Mouse (Mus musculus): ENCODE data around the gene Eef1a2. TPM values are rescaled to one million over a fixed set of nuclear protein-coding genes. Genes with fewer than 3 reads are reported as not detected.
"Not testable (repeated sequence)": the region's sequence is repeated elsewhere in the genome, so short reads cannot be mapped to it uniquely, and the experiment has no call there.

Gene Eef1a2
- polyA plus RNA-seq, 1 experiment from 2014 or later: 0.92 TPM

DNA sequence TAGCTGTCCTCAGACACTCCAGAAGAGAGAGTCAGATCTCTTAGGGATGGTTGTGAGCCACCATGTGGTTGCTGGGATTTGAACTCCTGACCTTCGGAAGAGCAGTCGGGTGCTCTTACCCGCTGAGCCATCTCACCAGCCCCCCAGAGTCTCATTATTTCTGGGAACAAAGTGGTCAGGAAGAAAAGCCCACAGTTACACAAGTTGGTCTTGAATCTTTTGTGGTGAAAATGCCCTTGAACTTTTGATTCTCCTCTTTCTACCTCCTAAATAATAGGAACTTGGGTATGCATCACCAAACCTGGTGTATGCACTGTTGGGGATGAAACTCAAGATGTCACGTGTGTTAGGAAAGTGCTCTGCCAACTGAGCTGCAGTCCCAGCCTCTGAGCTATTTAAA, 35.1 kb upstream of the Eef1a2 start:
- no peak overlapping the region for H3K4me3 ChIP-seq (ENCODE audit: low read depth, low read length)
- WGBS: 61% methylated on average over 4 of the region's 4 CpGs
- no peak overlapping the region for H3K4me2 ChIP-seq (ENCODE audit: low read depth)
- no peak overlapping the region for H3K9ac ChIP-seq (ENCODE audit: low read length)
- no peaks in the 10 kb centered on the region for H3K36me3 ChIP-seq (ENCODE audit: control insufficient read depth, insufficient read depth, low read length)
- H3K4me1 ChIP-seq (ENCODE audit: control insufficient read depth, insufficient read depth, low read length): peaks cover 5% of the 10 kb centered on the region; the same call in 1 of the 2 replicates
- H3K9me3 ChIP-seq (ENCODE audit: control insufficient read depth, low read length): no peaks in the 10 kb centered on the region
- ATAC-seq (ENCODE audit: insufficient read depth, low FRiP score, low TSS enrichment) (no peak), DNase-seq (ENCODE audit: low spot score) (no peak)
- H3K27me3 ChIP-seq (ENCODE audit: control insufficient read depth, insufficient read depth, low read length): no peaks in the 10 kb centered on the region
- no peak overlapping the region for H3K27ac ChIP-seq (ENCODE audit: low read depth, low read length)

- 75% methylated on average over 4 of the region's 4 CpGs for whole genome bisulfite sequencing
- not testable (repeated sequence) for DNase-seq (ENCODE audit: low spot score); H3K27ac ChIP-seq (ENCODE audit: low read depth, low read length); H3K9me3 ChIP-seq (ENCODE audit: control insufficient read depth, low read length); H3K27me3 ChIP-seq (ENCODE audit: control insufficient read depth, insufficient read depth, low read length); H3K36me3 ChIP-seq (ENCODE audit: control insufficient read depth, insufficient read depth, low read length); H3K9ac ChIP-seq (ENCODE audit: low read length); H3K4me3 ChIP-seq (ENCODE audit: low read depth, low read length); H3K4me2 ChIP-seq (ENCODE audit: low read depth); H3K4me1 ChIP-seq (ENCODE audit: control insufficient read depth, insufficient read depth, low read length); ATAC-seq (ENCODE audit: insufficient read depth, low FRiP score, low TSS enrichment)
These were observed 34.6 kb upstream of the Eef1a2 start for GRCm38 (mm10) chr2:181191385-181191784.

GRCm38 (mm10) chr2:181189321-181189720, 32.5 kb upstream of the Eef1a2 start:
- Histone ChIP-seq H3K27ac (ENCODE audit: low read depth, low read length) (no peak overlapping the region), H3K9ac (ENCODE audit: low read length) (no peak overlapping the region), H3K9me3 (ENCODE audit: control insufficient read depth, low read length) (no peaks in the 10 kb centered on the region), H3K4me3 (ENCODE audit: low read depth, low read length) (no peak overlapping the region), H3K4me1 (ENCODE audit: control insufficient read depth, insufficient read depth, low read length) (peaks cover 5% of the 10 kb centered on the region; the same call in 1 of the 2 replicates), H3K27me3 (ENCODE audit: control insufficient read depth, insufficient read depth, low read length) (no peaks in the 10 kb centered on the region), H3K36me3 (ENCODE audit: control insufficient read depth, insufficient read depth, low read length) (no peaks in the 10 kb centered on the region), H3K4me2 (ENCODE audit: low read depth) (no peak overlapping the region)
- DNase-seq (ENCODE audit: low spot score): no peak
- 89% methylated on average over 1 of the region's 1 CpGs for WGBS
- ATAC-seq (ENCODE audit: insufficient read depth, low FRiP score, low TSS enrichment): no peak

GRCm38 (mm10) chr2:181188681-181189080, 31.9 kb upstream of the Eef1a2 start:
- Histone ChIP-seq H3K4me1 (ENCODE audit: control insufficient read depth, insufficient read depth, low read length) (peaks cover 5% of the 10 kb centered on the region; the same call in 1 of the 2 replicates), H3K27ac (ENCODE audit: low read depth, low read length) (peak overlapping the region; percentile 39), H3K4me2 (ENCODE audit: low read depth) (peak overlapping the region; percentile 73), H3K27me3 (ENCODE audit: control insufficient read depth, insufficient read depth, low read length) (no peaks in the 10 kb centered on the region), H3K4me3 (ENCODE audit: low read depth, low read length) (peak overlapping the region; percentile 4; the same call in 1 of the 2 replicates), H3K36me3 (ENCODE audit: control insufficient read depth, insufficient read depth, low read length) (no peaks in the 10 kb centered on the region), H3K9me3 (ENCODE audit: control insufficient read depth, low read length) (no peaks in the 10 kb centered on the region), H3K9ac (ENCODE audit: low read length) (no peak overlapping the region; the same call in 1 of the 2 replicates)
- 75% methylated on average over 2 of the region's 2 CpGs for WGBS
- no peak for DNase-seq (ENCODE audit: low spot score)
- ATAC-seq (ENCODE audit: insufficient read depth, low FRiP score, low TSS enrichment): no peak

GRCm38 (mm10) chr2:181187121-181188000, 30.5 kb upstream of the Eef1a2 start, which contains the start of gene Ppdpf:
Gene Ppdpf, plus strand, starts transcription at chr2:181187247.
- peak within 1 kb of the TSS; percentile 67 for H3K4me3 ChIP-seq (ENCODE audit: low read depth, low read length)
- under 1% methylated on average over 62 of the region's 64 CpGs for WGBS
- no peaks in the 10 kb centered on the region for H3K9me3 ChIP-seq (ENCODE audit: control insufficient read depth, low read length)
- peak within 1 kb of the TSS; percentile 73 for H3K4me2 ChIP-seq (ENCODE audit: low read depth)
- H3K9ac ChIP-seq (ENCODE audit: low read length): peak within 1 kb of the TSS; percentile 94
- peaks cover 5% of the 10 kb centered on the region; the same call in 1 of the 2 replicates for H3K4me1 ChIP-seq (ENCODE audit: control insufficient read depth, insufficient read depth, low read length)
- peak; percentile 91 for ATAC-seq (ENCODE audit: insufficient read depth, low FRiP score, low TSS enrichment)
- H3K36me3 ChIP-seq (ENCODE audit: control insufficient read depth, insufficient read depth, low read length): no peaks in the 10 kb centered on the region
- peak within 1 kb of the TSS; percentile 96 for H3K27ac ChIP-seq (ENCODE audit: low read depth, low read length)
- DNase-seq (ENCODE audit: low spot score): peak; percentile 92
- H3K27me3 ChIP-seq (ENCODE audit: control insufficient read depth, insufficient read depth, low read length): no peaks in the 10 kb centered on the region

- H3K4me1 ChIP-seq (ENCODE audit: control insufficient read depth, insufficient read depth, low read length): peaks cover 5% of the 10 kb centered on the region; the same call in 1 of the 2 replicates
- peak overlapping the region; percentile 67 for H3K4me3 ChIP-seq (ENCODE audit: low read depth, low read length)
- H3K27me3 ChIP-seq (ENCODE audit: control insufficient read depth, insufficient read depth, low read length): no peaks in the 10 kb centered on the region
- under 1% methylated on average over 14 of the region's 14 CpGs for WGBS
- H3K9me3 ChIP-seq (ENCODE audit: control insufficient read depth, low read length): no peaks in the 10 kb centered on the region
- no peaks in the 10 kb centered on the region for H3K36me3 ChIP-seq (ENCODE audit: control insufficient read depth, insufficient read depth, low read length)
- peak; percentile 60 for ATAC-seq (ENCODE audit: insufficient read depth, low FRiP score, low TSS enrichment)
- peak overlapping the region; percentile 96 for H3K27ac ChIP-seq (ENCODE audit: low read depth, low read length)
- peak overlapping the region; percentile 73 for H3K4me2 ChIP-seq (ENCODE audit: low read depth)
- H3K9ac ChIP-seq (ENCODE audit: low read length): peak overlapping the region; percentile 94
- peak; percentile 90 for DNase-seq (ENCODE audit: low spot score)
These were observed 29.8 kb upstream of the Eef1a2 start for GRCm38 (mm10) chr2:181186635-181187034.

GRCm38 (mm10) chr2:181180898-181181297, 24.1 kb upstream of the Eef1a2 start:
- H3K27ac ChIP-seq (ENCODE audit: low read depth, low read length): no peak overlapping the region
- no peaks in the 10 kb centered on the region for H3K27me3 ChIP-seq (ENCODE audit: control insufficient read depth, insufficient read depth, low read length)
- DNase-seq (ENCODE audit: low spot score) (no peak), ATAC-seq (ENCODE audit: insufficient read depth, low FRiP score, low TSS enrichment) (no peak)
- 85% methylated on average over 6 of the region's 6 CpGs for WGBS
- H3K36me3 ChIP-seq (ENCODE audit: control insufficient read depth, insufficient read depth, low read length): no peaks in the 10 kb centered on the region
- H3K9me3 ChIP-seq (ENCODE audit: control insufficient read depth, low read length): no peaks in the 10 kb centered on the region
- no peak overlapping the region for H3K4me2 ChIP-seq (ENCODE audit: low read depth)
- H3K4me1 ChIP-seq (ENCODE audit: control insufficient read depth, insufficient read depth, low read length): no peaks in the 10 kb centered on the region
- no peak overlapping the region for H3K4me3 ChIP-seq (ENCODE audit: low read depth, low read length)
- no peak overlapping the region for H3K9ac ChIP-seq (ENCODE audit: low read length)

GRCm38 (mm10) chr2:181178471-181178870, 21.7 kb upstream of the Eef1a2 start:
- Histone ChIP-seq H3K27ac (ENCODE audit: low read depth, low read length) (no peak overlapping the region), H3K36me3 (ENCODE audit: control insufficient read depth, insufficient read depth, low read length) (no peaks in the 10 kb centered on the region), H3K27me3 (ENCODE audit: control insufficient read depth, insufficient read depth, low read length) (no peaks in the 10 kb centered on the region), H3K9ac (ENCODE audit: low read length) (no peak overlapping the region), H3K9me3 (ENCODE audit: control insufficient read depth, low read length) (no peaks in the 10 kb centered on the region), H3K4me1 (ENCODE audit: control insufficient read depth, insufficient read depth, low read length) (no peaks in the 10 kb centered on the region), H3K4me2 (ENCODE audit: low read depth) (no peak overlapping the region), H3K4me3 (ENCODE audit: low read depth, low read length) (no peak overlapping the region)
- DNase-seq (ENCODE audit: low spot score) (no peak), ATAC-seq (ENCODE audit: insufficient read depth, low FRiP score, low TSS enrichment) (no peak)
- WGBS: 88% methylated on average over 5 of the region's 5 CpGs

- Histone ChIP-seq H3K9ac (ENCODE audit: low read length) (no peak overlapping the region), H3K9me3 (ENCODE audit: control insufficient read depth, low read length) (no peaks in the 10 kb centered on the region), H3K4me3 (ENCODE audit: low read depth, low read length) (no peak overlapping the region), H3K27ac (ENCODE audit: low read depth, low read length) (no peak overlapping the region), H3K36me3 (ENCODE audit: control insufficient read depth, insufficient read depth, low read length) (no peaks in the 10 kb centered on the region), H3K4me1 (ENCODE audit: control insufficient read depth, insufficient read depth, low read length) (no peaks in the 10 kb centered on the region), H3K4me2 (ENCODE audit: low read depth) (no peak overlapping the region), H3K27me3 (ENCODE audit: control insufficient read depth, insufficient read depth, low read length) (no peaks in the 10 kb centered on the region)
- DNase-seq (ENCODE audit: low spot score): no peak
- WGBS: 82% methylated on average over 3 of the region's 3 CpGs
- ATAC-seq (ENCODE audit: insufficient read depth, low FRiP score, low TSS enrichment): no peak
These were observed 21.2 kb upstream of the Eef1a2 start for GRCm38 (mm10) chr2:181178015-181178414.
